23 mouse cellular contexts compared by ENCODE assay signal in genomic region chr13:55527212-55527611, GRCm38 (mm10). TPM values are rescaled to one million over a fixed set of nuclear protein-coding genes. Genes with fewer than 3 reads are reported as not detected.
DNase-seq lines count a peak whose midpoint lies in the region; ATAC-seq and TF ChIP-seq lines count a peak whose summit lies in the region.
"Had no signal": no experiment of that assay in that cellular context is flagged by ENCODE, and none has a peak within 500 bp of the region (broad histone marks: within the 10 kb centered on the region; RNA-seq: fewer than 3 reads in every experiment).

No protein-coding gene starts in this region.

- H3K4me3 ChIP-seq in lung, postnatal 0 days (ENCODE audit: low read depth, low read length), result no peak overlapping the region
- H3K4me3 ChIP-seq in small intestine, adult 2 months (ENCODE audit: low read depth, low read length), result peak overlapping the region; percentile 45
- H3K4me3 ChIP-seq in forebrain, embryonic 12.5 days (replicated peaks), result no peak overlapping the region
- H3K4me3 ChIP-seq: embryonic facial prominence, embryonic 13.5 days; lung, embryonic 15.5 days; midbrain, embryonic 10.5 days had no signal

- no peak overlapping the region for H3K9ac ChIP-seq in lung, postnatal 0 days (replicated peaks; ENCODE audit: low read depth)
- H3K9ac ChIP-seq in forebrain, embryonic 12.5 days, result no peak overlapping the region
- H3K9ac ChIP-seq: embryonic facial prominence, embryonic 13.5 days; lung, embryonic 15.5 days had no signal

- H3K4me1 ChIP-seq in lung, postnatal 0 days (ENCODE audit: insufficient read depth, low read depth, low read length), result no peaks in the 10 kb centered on the region
- peaks cover 2% of the 10 kb centered on the region for H3K4me1 ChIP-seq in small intestine, adult 2 months (ENCODE audit: control insufficient read depth, insufficient read depth, insufficient read length, low read length)
- H3K4me1 ChIP-seq in forebrain, embryonic 12.5 days, result no peaks in the 10 kb centered on the region
- H3K4me1 ChIP-seq: embryonic facial prominence, embryonic 13.5 days; lung, embryonic 15.5 days had no signal

- TF ChIP-seq POLR2A in small intestine, adult 2 months (IDR thresholded peaks at IDR 0.05; ENCODE audit: low read depth, low read length), result no peak

- H3K36me3 ChIP-seq in lung, postnatal 0 days (ENCODE audit: insufficient read depth, low read length), result peaks cover 21% of the 10 kb centered on the region; the same call in 1 of the 2 replicates
- peaks cover 21% of the 10 kb centered on the region for H3K36me3 ChIP-seq in small intestine, adult 2 months (ENCODE audit: control insufficient read depth, insufficient read depth, low read length)
- H3K36me3 ChIP-seq in forebrain, embryonic 12.5 days (replicated peaks), result peaks cover 33% of the 10 kb centered on the region

- intact Hi-C loops in heart, postnatal 25 days (cut with DNase I), result no loop called here

- H3K4me2 ChIP-seq in lung, postnatal 0 days (replicated peaks; ENCODE audit: low read depth, low read length), result 0 out of 2 replicates have a peak overlapping the region, but pooled peaks have one; percentile 11
- H3K4me2 ChIP-seq in forebrain, embryonic 12.5 days, result no peak overlapping the region
- H3K4me2 ChIP-seq: embryonic facial prominence, embryonic 13.5 days; heart, embryonic 11.5 days; lung, embryonic 15.5 days had no signal

- 69% methylated on average over 16 of the region's 16 CpGs for WGBS in lung, postnatal 0 days
- WGBS in small intestine, adult 2 months, result 89% methylated on average over 16 of the region's 16 CpGs
- WGBS in forebrain, embryonic 12.5 days, result 92% methylated on average over 16 of the region's 16 CpGs

- no peak for TF ChIP-seq EP300 in lung, postnatal 0 days (IDR thresholded peaks at IDR 0.05)

- H3K27me3 ChIP-seq in lung, postnatal 0 days (replicated peaks; ENCODE audit: insufficient read depth, low read length), result no peaks in the 10 kb centered on the region
- no peaks in the 10 kb centered on the region for H3K27me3 ChIP-seq in small intestine, adult 2 months (ENCODE audit: control insufficient read depth, insufficient read depth, low read length)
- H3K27me3 ChIP-seq in forebrain, embryonic 12.5 days, result no peaks in the 10 kb centered on the region
- H3K27me3 ChIP-seq: embryonic facial prominence, embryonic 13.5 days; lung, embryonic 15.5 days; Patski had no signal

- no peak for TF ChIP-seq CTCF in lung, postnatal 0 days (IDR thresholded peaks at IDR 0.05)
- TF ChIP-seq CTCF in small intestine, adult 2 months (IDR thresholded peaks at IDR 0.05; ENCODE audit: extremely low read depth, insufficient read length, insufficient replicate concordance, low read depth, low read length), result no peak

- no peak overlapping the region for H3K27ac ChIP-seq in lung, postnatal 0 days (ENCODE audit: low read length)
- H3K27ac ChIP-seq in small intestine, adult 2 months (ENCODE audit: insufficient read depth, low read depth, low read length), result peak overlapping the region; percentile 35; the same call in 1 of the 2 replicates
- H3K27ac ChIP-seq in forebrain, embryonic 12.5 days, result no peak overlapping the region
- H3K27ac ChIP-seq: embryonic facial prominence, embryonic 13.5 days; lung, embryonic 15.5 days; midbrain, embryonic 10.5 days had no signal

- H3K9me3 ChIP-seq in lung, postnatal 0 days (ENCODE audit: low read length), result no peaks in the 10 kb centered on the region
- H3K9me3 ChIP-seq in forebrain, embryonic 12.5 days, result no peaks in the 10 kb centered on the region
- H3K9me3 ChIP-seq: embryonic facial prominence, embryonic 13.5 days; lung, embryonic 15.5 days; midbrain, embryonic 10.5 days had no signal

- ATAC-seq in lung, postnatal 0 days, result no peak
- peak; percentile 11; the same call in 1 of the 2 replicates for ATAC-seq in granulocyte monocyte progenitor cell, adult 5-6 weeks (replicated peaks; ENCODE audit: poor library complexity, severe bottlenecking)
- no peak for ATAC-seq in megakaryocyte progenitor cell, adult 5-6 weeks (replicated peaks; ENCODE audit: poor library complexity)
- ATAC-seq in forebrain, embryonic 12.5 days (ENCODE audit: low FRiP score), result no peak
- ATAC-seq: activated CD4-positive, CD25-positive, alpha-beta regulatory T cell, adult 4 months; Patski had no signal

- peak; percentile 82 for DNase-seq in heart, adult 11 months
- DNase-seq in heart, postnatal 25 days (ENCODE audit: low spot score), result no peak
- no peak for DNase-seq in lung, postnatal 0 days (ENCODE audit: low spot score)
- DNase-seq in lung, postnatal 25 days (ENCODE audit: low spot score), result no peak
- DNase-seq: adrenal gland, postnatal 36 days; cerebellum, adult 9-10 months; gastrocnemius, postnatal 14 days; heart, postnatal 14 days; kidney, adult 2 months; kidney, postnatal 25 days; layer of hippocampus, adult 9-11 months; left cerebral cortex, postnatal 4 days; right cerebral cortex, postnatal 14 days had no signal

RNA-seq across cellular contexts. Expression of gene Dok3, which starts 1.9 kb away (rescaled TPM):
- total RNA-seq in heart, postnatal 25 days (2021), result 1 to 10 TPM; 2.2 to 2.3 TPM
- polyA plus RNA-seq in lung, postnatal 0 days (2015; fragmentation: Nextera tagmentation; extraction: Ambion mirVana), result 8.1 and 9.1 TPM in 2 replicates
- total RNA-seq in granulocyte monocyte progenitor cell, adult 5-6 weeks (2014; fragmentation: Nextera tagmentation), result 26.2 and 59.4 TPM in 2 replicates
- 32.7 and 40.6 TPM in 2 replicates for total RNA-seq in granulocyte monocyte progenitor cell, adult 5-6 weeks (2017)
- polyA plus RNA-seq in small intestine, adult 2 months (2012; rRNA removed), result 14.1 and 25.7 TPM in 2 replicates
- total RNA-seq in megakaryocyte progenitor cell, adult 5-6 weeks (2015), result 18.1 and 34.6 TPM in 2 replicates
- 22.9 and 31.2 TPM in 2 replicates for total RNA-seq in megakaryocyte progenitor cell, adult 5-6 weeks (2017)
- 3.3 and 3.7 TPM in 2 replicates for polyA plus RNA-seq in forebrain, embryonic 12.5 days (2016; fragmentation: Nextera tagmentation; extraction: Ambion mirVana)

RNA-seq across cellular contexts. Expression of gene Ddx41, which starts 9.2 kb away (rescaled TPM):
- 10 to 100 TPM; 13.1 to 13.2 TPM for total RNA-seq in heart, postnatal 25 days (2021)
- polyA plus RNA-seq in lung, postnatal 0 days (2015; fragmentation: Nextera tagmentation; extraction: Ambion mirVana), result 35.3 and 36.8 TPM in 2 replicates
- total RNA-seq in granulocyte monocyte progenitor cell, adult 5-6 weeks (2014; fragmentation: Nextera tagmentation), result 54.4 and 69.5 TPM in 2 replicates
- total RNA-seq in granulocyte monocyte progenitor cell, adult 5-6 weeks (2017), result 73.7 and 81.8 TPM in 2 replicates
- 27.3 and 53.6 TPM in 2 replicates for polyA plus RNA-seq in small intestine, adult 2 months (2012; rRNA removed)
- 28.0 and 29.1 TPM in 2 replicates for total RNA-seq in megakaryocyte progenitor cell, adult 5-6 weeks (2015)
- total RNA-seq in megakaryocyte progenitor cell, adult 5-6 weeks (2017), result 66.9 and 78.0 TPM in 2 replicates
- polyA plus RNA-seq in forebrain, embryonic 12.5 days (2016; fragmentation: Nextera tagmentation; extraction: Ambion mirVana), result 69.9 and 73.3 TPM in 2 replicates

RNA-seq across cellular contexts. Expression of gene Pdlim7, which starts 13.7 kb away (rescaled TPM):
- total RNA-seq in heart, postnatal 25 days (2021), result 10 to 100 TPM; 65.2 to 67.7 TPM
- 109 and 111 TPM in 2 replicates for polyA plus RNA-seq in lung, postnatal 0 days (2015; fragmentation: Nextera tagmentation; extraction: Ambion mirVana)
- total RNA-seq in granulocyte monocyte progenitor cell, adult 5-6 weeks (2014; fragmentation: Nextera tagmentation), result 10.2 and 23.3 TPM in 2 replicates
- 4.1 and 5.7 TPM in 2 replicates for total RNA-seq in granulocyte monocyte progenitor cell, adult 5-6 weeks (2017)
- 57.1 and 60.2 TPM in 2 replicates for polyA plus RNA-seq in small intestine, adult 2 months (2012; rRNA removed)
- total RNA-seq in megakaryocyte progenitor cell, adult 5-6 weeks (2015), result 12.7 and 13.0 TPM in 2 replicates
- total RNA-seq in megakaryocyte progenitor cell, adult 5-6 weeks (2017), result 5.3 and 5.9 TPM in 2 replicates
- polyA plus RNA-seq in forebrain, embryonic 12.5 days (2016; fragmentation: Nextera tagmentation; extraction: Ambion mirVana), result 139 and 147 TPM in 2 replicates

RNA-seq across cellular contexts. Expression of gene Dbn1, which starts 39.3 kb away (rescaled TPM):
- 10 to 100 TPM; 10.6 to 10.8 TPM for total RNA-seq in heart, postnatal 25 days (2021)
- 43.0 and 50.6 TPM in 2 replicates for polyA plus RNA-seq in lung, postnatal 0 days (2015; fragmentation: Nextera tagmentation; extraction: Ambion mirVana)
- 0.19 and 1.4 TPM in 2 replicates for total RNA-seq in granulocyte monocyte progenitor cell, adult 5-6 weeks (2014; fragmentation: Nextera tagmentation)
- total RNA-seq in granulocyte monocyte progenitor cell, adult 5-6 weeks (2017), result 1.6 and 1.9 TPM in 2 replicates
- polyA plus RNA-seq in small intestine, adult 2 months (2012; rRNA removed), result 8.9 and 9.8 TPM in 2 replicates
- total RNA-seq in megakaryocyte progenitor cell, adult 5-6 weeks (2015), result 0.72 and 0.76 TPM in 2 replicates
- total RNA-seq in megakaryocyte progenitor cell, adult 5-6 weeks (2017), result 2.3 and 2.7 TPM in 2 replicates
- 591 and 654 TPM in 2 replicates for polyA plus RNA-seq in forebrain, embryonic 12.5 days (2016; fragmentation: Nextera tagmentation; extraction: Ambion mirVana)

RNA-seq across cellular contexts. Expression of gene Fam193b, which starts 43.7 kb away (rescaled TPM):
- 10 to 100 TPM; 18.3 to 19.0 TPM for total RNA-seq in heart, postnatal 25 days (2021)
- 23.1 and 27.4 TPM in 2 replicates for polyA plus RNA-seq in lung, postnatal 0 days (2015; fragmentation: Nextera tagmentation; extraction: Ambion mirVana)
- 36.0 and 59.5 TPM in 2 replicates for total RNA-seq in granulocyte monocyte progenitor cell, adult 5-6 weeks (2014; fragmentation: Nextera tagmentation)
- 28.4 and 31.9 TPM in 2 replicates for total RNA-seq in granulocyte monocyte progenitor cell, adult 5-6 weeks (2017)
- 51.0 and 76.9 TPM in 2 replicates for polyA plus RNA-seq in small intestine, adult 2 months (2012; rRNA removed)
- total RNA-seq in megakaryocyte progenitor cell, adult 5-6 weeks (2015), result 24.9 and 29.1 TPM in 2 replicates
- 21.8 and 25.1 TPM in 2 replicates for total RNA-seq in megakaryocyte progenitor cell, adult 5-6 weeks (2017)
- 61.6 and 64.7 TPM in 2 replicates for polyA plus RNA-seq in forebrain, embryonic 12.5 days (2016; fragmentation: Nextera tagmentation; extraction: Ambion mirVana)

Comparison
In these comparisons a context has a peak if more than half of its experiments do, and no peak if none do; other contexts are left out.
1. RNA of gene Dok3, which starts 1.9 kb away (total RNA-seq): 26.2 to 59.4 TPM in granulocyte monocyte progenitor cell, adult 5-6 weeks and 18.1 to 34.6 TPM in megakaryocyte progenitor cell, adult 5-6 weeks; 2.2 to 2.3 TPM in heart, postnatal 25 days; every median in the first group is over 4 times any median in the second.